Mouse (Mus musculus) CH12.LX (cell line): ENCODE results near the gene Psmd5. TPM values are rescaled to one million over a fixed set of nuclear protein-coding genes. Genes with fewer than 3 reads are reported as not detected.

Experiments used
- DNase-seq: peaks from one replicate; pipeline ENCODE4 v3.0.0-alpha.2; 2013; ENCODE audit errors: extremely low read depth
- H3K27ac ChIP-seq: 2 replicates; pipeline ENCODE4 v1.5.1; 2012; ENCODE audit warnings: low read depth, mild to moderate bottlenecking, control low read depth, moderate library complexity; ENCODE audit not compliant: insufficient read depth
- H3K27me3 ChIP-seq: replicated peaks from 2 replicates; pipeline ENCODE3; 2012; ENCODE audit warnings: inconsistent platforms
- H3K36me3 ChIP-seq, 2 experiments: replicated peaks in 1 of 2; 2 replicates each; pipeline versions ENCODE3 to v1.6.1; 2012; ENCODE audit warnings: inconsistent platforms in 1 of 2, low read length in 1 of 2, mild to moderate bottlenecking in 1 of 2, mixed read lengths in 1 of 2, moderate library complexity in 1 of 2; ENCODE audit not compliant: control insufficient read depth in 1 of 2, insufficient read depth in 1 of 2
- H3K4me1 ChIP-seq, 2 experiments: 2 replicates each; pipeline ENCODE4 v1.6.1; 2012; ENCODE audit warnings: inconsistent platforms in 1 of 2, moderate library complexity in 1 of 2; ENCODE audit not compliant: insufficient read depth in 2 of 2, control insufficient read depth in 1 of 2
- H3K4me2 ChIP-seq: 2 replicates; pipeline ENCODE4 v1.6.1; 2012; ENCODE audit warnings: low read depth, mild to moderate bottlenecking, control low read depth; ENCODE audit not compliant: poor library complexity, insufficient read depth, severe bottlenecking
- H3K4me3 ChIP-seq, 3 experiments: fragments of 150-350 bp in 1 of 3; sonication (generic) in 1 of 3; replicated peaks in 1 of 3; 2 replicates each; pipeline versions ENCODE3 to v1.5.1; 2011 to 2012; ENCODE audit warnings: low read depth in 2 of 3, low read length in 2 of 3, mild to moderate bottlenecking in 2 of 3, moderate library complexity in 2 of 3, control low read depth in 1 of 3, improper control_type of control experiment in 1 of 3, inconsistent platforms in 1 of 3, mixed read lengths in 1 of 3; ENCODE audit not compliant: poor library complexity in 1 of 3
- H3K79me2 ChIP-seq: replicated peaks from 2 replicates; pipeline ENCODE4 v1.6.1; 2012; ENCODE audit warnings: mild to moderate bottlenecking, moderate library complexity; ENCODE audit not compliant: control insufficient read depth, poor library complexity, insufficient read depth, severe bottlenecking; ENCODE audit errors: extremely low read depth
- H3K9ac ChIP-seq: 2 replicates; pipeline ENCODE4 v1.6.1; 2012; ENCODE audit warnings: low read depth, mild to moderate bottlenecking, control low read depth, moderate library complexity; ENCODE audit not compliant: insufficient read depth
- H3K9me3 ChIP-seq: replicated peaks from 2 replicates; pipeline ENCODE3; 2012; ENCODE audit warnings: low read length, inconsistent platforms, mixed read lengths
- BHLHE40 ChIP-seq: IDR thresholded peaks from 2 replicates; pipeline ENCODE4 v1.6.1; 2011; ENCODE audit warnings: mild to moderate bottlenecking, low read depth, low read length, improper control_type of control experiment
- CHD2 ChIP-seq: IDR thresholded peaks from 2 replicates; pipeline ENCODE4 v1.6.1; 2011; ENCODE audit warnings: low read length, improper control_type of control experiment
- CTCF ChIP-seq, 2 experiments: IDR thresholded peaks in 1 of 2; conservative IDR thresholded peaks in 1 of 2; 2 replicates each; pipeline ENCODE4 v1.5.1; 2011 to 2012; ENCODE audit warnings: low read depth in 2 of 2, low read length in 2 of 2, improper control_type of control experiment in 1 of 2, inconsistent platforms in 1 of 2, mild to moderate bottlenecking in 1 of 2, moderate library complexity in 1 of 2
- E2F4 ChIP-seq: IDR thresholded peaks from 2 replicates; pipeline ENCODE4 v1.6.1; 2011; ENCODE audit warnings: low read depth, low read length, improper control_type of control experiment; ENCODE audit not compliant: insufficient replicate concordance
- EP300 ChIP-seq: IDR thresholded peaks from 2 replicates; pipeline ENCODE4 v1.6.1; 2011; ENCODE audit warnings: low read length, improper control_type of control experiment
- ETS1 ChIP-seq: conservative IDR thresholded peaks from 2 replicates; pipeline ENCODE4 v1.6.1; 2012; ENCODE audit warnings: low read depth, mild to moderate bottlenecking, inconsistent platforms, low read length, improper control_type of control experiment, moderate library complexity
- IRF4 ChIP-seq: IDR thresholded peaks from 2 replicates; pipeline ENCODE4 v1.6.1; 2014; ENCODE audit warnings: low read depth, mild to moderate bottlenecking, inconsistent platforms, low read length, improper control_type of control experiment
- KAT2A ChIP-seq: IDR thresholded peaks from 2 replicates; pipeline ENCODE4 v1.6.1; 2012; ENCODE audit warnings: low read length, improper control_type of control experiment, inconsistent platforms; ENCODE audit not compliant: insufficient replicate concordance
- MAFK ChIP-seq: IDR thresholded peaks from 2 replicates; pipeline ENCODE4 v1.6.1; 2011; ENCODE audit warnings: low read length, improper control_type of control experiment; ENCODE audit not compliant: insufficient replicate concordance
- MEF2A ChIP-seq: IDR thresholded peaks from 2 replicates; pipeline ENCODE4 v1.6.1; 2014; ENCODE audit warnings: low read depth, mild to moderate bottlenecking, inconsistent platforms, low read length, improper control_type of control experiment, borderline replicate concordance
- MXI1 ChIP-seq: IDR thresholded peaks from 2 replicates; pipeline ENCODE4 v1.6.1; 2011; ENCODE audit warnings: mild to moderate bottlenecking, low read depth, low read length, improper control_type of control experiment
- NELFE ChIP-seq: IDR thresholded peaks from 2 replicates; pipeline ENCODE4 v1.6.1; 2011; ENCODE audit warnings: low read depth, low read length, improper control_type of control experiment
- NRF1 ChIP-seq: IDR thresholded peaks from 2 replicates; pipeline ENCODE4 v1.6.1; 2014; ENCODE audit warnings: low read depth, mild to moderate bottlenecking, inconsistent platforms, low read length, improper control_type of control experiment, moderate library complexity
- PAX5 ChIP-seq: IDR thresholded peaks from 2 replicates; pipeline ENCODE4 v1.6.1; 2012; ENCODE audit warnings: low read length, inconsistent platforms, mixed read lengths
- POLR2A ChIP-seq: IDR thresholded peaks from 2 replicates; pipeline ENCODE4 v1.6.1; 2011; ENCODE audit warnings: low read depth, mild to moderate bottlenecking, improper control_type of control experiment, low read length
- SMC3 ChIP-seq: IDR thresholded peaks from 2 replicates; pipeline ENCODE4 v1.6.1; 2011; ENCODE audit warnings: low read depth, low read length, improper control_type of control experiment
- TBP ChIP-seq: conservative IDR thresholded peaks from 2 replicates; pipeline ENCODE4 v1.6.1; 2011; ENCODE audit warnings: low read depth, low read length, improper control_type of control experiment
- USF1 ChIP-seq: IDR thresholded peaks from 2 replicates; pipeline ENCODE4 v1.6.1; 2014; ENCODE audit warnings: low read depth, mild to moderate bottlenecking, inconsistent platforms, low read length, improper control_type of control experiment
- USF2 ChIP-seq: conservative IDR thresholded peaks from 2 replicates; pipeline ENCODE4 v1.6.1; 2011; ENCODE audit warnings: low read depth, low read length, improper control_type of control experiment
- ZKSCAN1 ChIP-seq: IDR thresholded peaks from 2 replicates; pipeline ENCODE4 v1.6.1; 2012; ENCODE audit warnings: low read depth, inconsistent platforms, low read length, improper control_type of control experiment, borderline replicate concordance
- dilution Hi-C: fragments of 300-500 bp; cut with MboI; formaldehyde crosslinking; loops from 2 replicates; pipeline ENCODE4 v1.14.3; 2020; ENCODE audit warnings: low sequenced_read_pairs; ENCODE audit not compliant: extremely low pct_unique_long_range_greater_than_20kb, extremely low pct_ligation_motif_present
- in situ Hi-C: fragments of 300-500 bp; cut with MboI; formaldehyde crosslinking; loops from 3 replicates; pipeline ENCODE4 v1.14.3; 2019; ENCODE audit warnings: low sequenced_read_pairs, low pct_ligation_motif_present, low pct_unique_long_range_greater_than_20kb, mixed read lengths
- polyA plus RNA-seq: library from polyadenylated mRNA; unstranded; fragments of >175 nt; gene quantifications from 2 replicates; pipeline ENCODE4 v1.2.1, GENCODE M21; 2012; ENCODE audit warnings: low read depth; ENCODE audit not compliant: insufficient read length
- total RNA-seq, 2 experiments: library from RNA; depleted of rRNA; stranded (reverse); fragments of 300-350 nt in 1 of 2; fragments of >200 nt in 1 of 2; gene quantifications; 2 replicates each; pipeline ENCODE4 v1.2.3; 2012 to 2014

Psmd5 gene
- total and polyA plus RNA-seq, 3 experiments: 27.9 to 81.9 (median 81.2) TPM

DNA sequence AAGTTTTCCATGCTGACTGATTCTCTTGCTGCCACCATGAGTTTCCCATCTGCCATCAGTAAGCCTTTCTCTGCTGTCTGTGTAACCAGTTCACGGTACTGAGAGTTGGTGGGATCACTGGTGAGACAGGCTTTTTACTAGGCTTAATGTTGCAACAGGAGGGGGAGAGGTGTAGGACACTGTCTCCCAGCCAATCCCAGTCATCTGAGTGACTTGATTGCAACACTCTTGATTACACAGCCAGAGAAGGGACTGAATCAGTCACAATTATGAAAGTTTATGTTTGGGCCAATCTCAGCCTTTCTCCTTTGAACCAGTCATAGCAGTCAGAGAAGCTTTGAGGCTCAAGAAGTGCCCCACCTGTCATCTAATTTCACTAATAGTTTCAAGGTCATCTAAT, 46.7 kb downstream of the Psmd5 start:
- H3K9me3 ChIP-seq: peaks cover 5% of the 10 kb centered on the region
- H3K9ac ChIP-seq: no peak overlapping the region
- dilution Hi-C loops (no loop called here), in situ Hi-C loops (no loop called here)
- H3K27ac ChIP-seq: no peak overlapping the region
- no peak overlapping the region for H3K4me3 ChIP-seq
- DNase-seq: no peak
- H3K4me1 ChIP-seq: peaks cover 0 to 20% of the 10 kb centered on the region in 2 experiments; a peak in 3 of 4 replicates
- H3K79me2 ChIP-seq: peaks cover 24% of the 10 kb centered on the region
- TF ChIP-seq EP300 (no peak), MEF2A (no peak), USF2 (no peak), CHD2 (no peak)
- H3K4me2 ChIP-seq: no peak overlapping the region
- no peaks in the 10 kb centered on the region for H3K27me3 ChIP-seq
- H3K36me3 ChIP-seq: peaks cover 0 to 12% of the 10 kb centered on the region in 2 experiments

GRCm38 (mm10) chr2:34827591-34827990, 47.2 kb downstream of the Psmd5 start:
- Histone ChIP-seq H3K36me3 (peaks cover 1 to 14% of the 10 kb centered on the region in 2 experiments), H3K4me1 (peaks cover 0 to 20% of the 10 kb centered on the region in 2 experiments; a peak in 3 of 4 replicates), H3K9me3 (peaks cover 5% of the 10 kb centered on the region), H3K79me2 (peaks cover 24% of the 10 kb centered on the region), H3K27ac (no peak overlapping the region), H3K4me3 (no peak overlapping the region), H3K9ac (no peak overlapping the region), H3K27me3 (no peaks in the 10 kb centered on the region), H3K4me2 (no peak overlapping the region)
- no peak for DNase-seq
- dilution Hi-C loops: no loop called here
- in situ Hi-C loops: no loop called here
- TF ChIP-seq BHLHE40 (no peak), PAX5 (no peak), KAT2A (no peak), CTCF (conservative IDR thresholded peaks at IDR 0.05 in 1 of 2, IDR thresholded peaks at IDR 0.05 in 1 of 2; ENCODE audit: low read depth in 2 of 2, low read length in 2 of 2) (no peak), SMC3 (no peak), IRF4 (no peak), USF1 (no peak), MAFK (no peak), ETS1 (no peak), NRF1 (no peak), ZKSCAN1 (no peak), POLR2A (no peak), MXI1 (no peak), E2F4 (no peak), TBP (no peak), NELFE (no peak)
- TF ChIP-seq, all 38 proteins: peak for 0
